In genomic region chr7:137317659-137318382, GRCm38 (mm10) we compare ENCODE assay signal across 11 mouse cellular contexts. TPM values are rescaled to one million over a fixed set of nuclear protein-coding genes. Genes with fewer than 3 reads are reported as not detected.
DNase-seq lines count a peak whose midpoint lies in the region; ATAC-seq and TF ChIP-seq lines count a peak whose summit lies in the region.
"Had no signal": no experiment of that assay in that cellular context is flagged by ENCODE, and none has a peak within 500 bp of the region (broad histone marks: within the 10 kb centered on the region; RNA-seq: fewer than 3 reads in every experiment).

No protein-coding gene starts in this region.

- no peaks in the 10 kb centered on the region for H3K9me3 ChIP-seq in kidney, embryonic 15.5 days (replicated peaks)
- H3K9me3 ChIP-seq in heart, embryonic 15.5 days (replicated peaks), result no peaks in the 10 kb centered on the region
- no peaks in the 10 kb centered on the region for H3K9me3 ChIP-seq in limb, embryonic 14.5 days (ENCODE audit: control insufficient read depth, low read length)
- no peaks in the 10 kb centered on the region for H3K9me3 ChIP-seq in stomach, embryonic 16.5 days (replicated peaks; ENCODE audit: control insufficient read depth, low read length)

- H3K27ac ChIP-seq in kidney, embryonic 15.5 days, result no peak overlapping the region
- no peak overlapping the region for H3K27ac ChIP-seq in heart, embryonic 15.5 days
- H3K27ac ChIP-seq in limb, embryonic 14.5 days (replicated peaks; ENCODE audit: low read depth, low read length), result peak overlapping the region; percentile 82
- no peak overlapping the region for H3K27ac ChIP-seq in stomach, embryonic 16.5 days (ENCODE audit: low read length)
- H3K27ac ChIP-seq: layer of hippocampus, adult 2 months; macrophage had no signal

- H3K4me3 ChIP-seq in kidney, embryonic 15.5 days (replicated peaks), result peak overlapping the region; percentile 24
- peak overlapping the region; percentile 22 for H3K4me3 ChIP-seq in heart, embryonic 15.5 days
- H3K4me3 ChIP-seq in limb, embryonic 14.5 days (replicated peaks; ENCODE audit: low read length), result peak overlapping the region; percentile 84
- H3K4me3 ChIP-seq in stomach, embryonic 16.5 days (replicated peaks; ENCODE audit: low read length), result 0 out of 2 replicates have a peak overlapping the region, but pooled peaks have one; percentile 7
- H3K4me3 ChIP-seq: layer of hippocampus, adult 2 months had no signal

- H3K36me3 ChIP-seq in kidney, embryonic 15.5 days, result no peaks in the 10 kb centered on the region
- no peaks in the 10 kb centered on the region for H3K36me3 ChIP-seq in heart, embryonic 15.5 days
- peaks cover 6% of the 10 kb centered on the region for H3K36me3 ChIP-seq in limb, embryonic 14.5 days (ENCODE audit: control insufficient read depth, insufficient read depth, low read length)
- H3K36me3 ChIP-seq in stomach, embryonic 16.5 days (ENCODE audit: control insufficient read depth, insufficient read depth, low read length), result no peaks in the 10 kb centered on the region

- TF ChIP-seq POLR2A in limb, embryonic 14.5 days (IDR thresholded peaks at IDR 0.05; ENCODE audit: borderline replicate concordance, extremely low read depth, insufficient read depth, insufficient read length), result no peak

- 3% methylated on average over 24 of the region's 24 CpGs for WGBS in kidney, embryonic 15.5 days
- WGBS in heart, embryonic 15.5 days, result 7% methylated on average over 24 of the region's 24 CpGs
- WGBS in limb, embryonic 14.5 days, result 4% methylated on average over 24 of the region's 24 CpGs
- WGBS in stomach, embryonic 16.5 days, result 5% methylated on average over 24 of the region's 24 CpGs

- H3K9ac ChIP-seq in kidney, embryonic 15.5 days, result no peak overlapping the region
- H3K9ac ChIP-seq in heart, embryonic 15.5 days, result no peak overlapping the region
- H3K9ac ChIP-seq in limb, embryonic 14.5 days (ENCODE audit: low read depth, low read length, severe bottlenecking), result peak overlapping the region; percentile 70
- H3K9ac ChIP-seq in stomach, embryonic 16.5 days (ENCODE audit: low read length), result no peak overlapping the region

- peaks cover 100% of the 10 kb centered on the region for H3K27me3 ChIP-seq in kidney, embryonic 15.5 days
- peaks cover 94% of the 10 kb centered on the region for H3K27me3 ChIP-seq in heart, embryonic 15.5 days
- H3K27me3 ChIP-seq in limb, embryonic 14.5 days (ENCODE audit: control insufficient read depth, insufficient read depth, low read length), result peaks cover 61% of the 10 kb centered on the region
- peaks cover 93% of the 10 kb centered on the region for H3K27me3 ChIP-seq in stomach, embryonic 16.5 days (ENCODE audit: control insufficient read depth, insufficient read depth, low read length)

- DNase-seq in kidney, adult 8-10 months, result no peak
- no peak for DNase-seq in limb, embryonic 14.5 days (ENCODE audit: low spot score)
- no peak for DNase-seq in layer of hippocampus, postnatal 25 days (ENCODE audit: extremely low spot score in 1 of 2, low spot score in 1 of 2)
- DNase-seq in right cerebral cortex, adult 2 months (ENCODE audit: low spot score in 2 of 2), result no peak
- DNase-seq in gastrocnemius, postnatal 25 days, result no peak
- DNase-seq: gastrocnemius, postnatal 14 days had no signal

- ATAC-seq in kidney, embryonic 15.5 days (replicated peaks; ENCODE audit: low FRiP score), result no peak
- ATAC-seq in heart, embryonic 15.5 days (replicated peaks; ENCODE audit: insufficient number of reproducible peaks, insufficient read depth, low FRiP score, low read depth), result no peak
- no peak for ATAC-seq in limb, embryonic 14.5 days (ENCODE audit: low FRiP score, low read depth)
- ATAC-seq in stomach, embryonic 16.5 days (ENCODE audit: insufficient read depth, low FRiP score), result no peak

- peak overlapping the region; percentile 47 for H3K4me2 ChIP-seq in kidney, embryonic 15.5 days
- peak overlapping the region; percentile 51 for H3K4me2 ChIP-seq in heart, embryonic 15.5 days
- peak overlapping the region; percentile 91 for H3K4me2 ChIP-seq in limb, embryonic 14.5 days (replicated peaks; ENCODE audit: low read depth, low read length, severe bottlenecking)
- no peak overlapping the region for H3K4me2 ChIP-seq in stomach, embryonic 16.5 days (ENCODE audit: low read depth, low read length)

- peaks cover 81% of the 10 kb centered on the region for H3K4me1 ChIP-seq in kidney, embryonic 15.5 days
- H3K4me1 ChIP-seq in heart, embryonic 15.5 days (replicated peaks), result peaks cover 79% of the 10 kb centered on the region
- peaks cover 52% of the 10 kb centered on the region for H3K4me1 ChIP-seq in limb, embryonic 14.5 days (ENCODE audit: control insufficient read depth, insufficient read depth, low read length)
- H3K4me1 ChIP-seq in stomach, embryonic 16.5 days (ENCODE audit: control insufficient read depth, insufficient read depth, low read length), result peaks cover 27% of the 10 kb centered on the region

RNA-seq across cellular contexts. Expression of gene Ebf3, which starts 3.6 kb away (rescaled TPM):
- polyA plus RNA-seq in kidney, embryonic 15.5 days (2015; fragmentation: Nextera tagmentation; extraction: Ambion mirVana), result 1.5 and 1.6 TPM in 2 replicates
- polyA plus RNA-seq in heart, embryonic 15.5 days (2015; fragmentation: Nextera tagmentation; extraction: Ambion mirVana), result 1.2 and 1.3 TPM in 2 replicates
- polyA plus RNA-seq in limb, embryonic 14.5 days (2012; rRNA removed), result 80.3 and 93.2 TPM in 2 replicates
- polyA plus RNA-seq in limb, embryonic 14.5 days (2014; fragmentation: Nextera tagmentation; extraction: Ambion mirVana), result 15.3 and 17.8 TPM in 2 replicates
- 0.79 and 0.84 TPM in 2 replicates for polyA plus RNA-seq in stomach, embryonic 16.5 days (2015; fragmentation: Nextera tagmentation; extraction: Ambion mirVana)
- under 1 TPM; 0.42 to 0.54 TPM for total RNA-seq in layer of hippocampus, postnatal 25 days (2021)
- 1 to 10 TPM; 6.6 to 8.6 TPM for total RNA-seq in gastrocnemius, postnatal 25 days (2021)
- polyA plus RNA-seq: macrophage had no signal

Comparison
In these comparisons a context has a peak if more than half of its experiments do, and no peak if none do; other contexts are left out.
1. H3K4me3 ChIP-seq: peak in every context shown above with its lines; median percentile 84 in limb, embryonic 14.5 days; 24 in kidney, embryonic 15.5 days; 22 in heart, embryonic 15.5 days; 7 in stomach, embryonic 16.5 days.